Mouse (Mus musculus): ENCODE data around the gene Gm49353. TPM values are rescaled to one million over a fixed set of nuclear protein-coding genes. Genes with fewer than 3 reads are reported as not detected.

The Gm49353 gene
- polyA plus RNA-seq (2015; fragmentation: Nextera tagmentation; extraction: Ambion mirVana) = 0.31 TPM in 1 of 2 replicates, not detected in the other

GRCm38 (mm10) chr10:29198642-29199041 is at the start of gene Gm49353:
TSS of gene Gm49353 (plus strand) at chr10:29198954.

GRCm38 (mm10) chr10:29211453-29211852 is 12.7 kb downstream of the Gm49353 start, which contains the start of gene 9330159F19Rik:
TSS of gene 9330159F19Rik (plus strand) at chr10:29211606.

Other genes with a start within 250 kb of the Gm49353 start
- not detected in 2 replicates for gene 2310057J18Rik, start 212.7 kb upstream of the Gm49353 start, polyA plus RNA-seq (2015; fragmentation: Nextera tagmentation; extraction: Ambion mirVana)
- 0.35 and 0.72 TPM in 2 replicates for gene Soga3, start 55.1 kb upstream of the Gm49353 start, polyA plus RNA-seq (2015; fragmentation: Nextera tagmentation; extraction: Ambion mirVana)
- gene 9330159F19Rik, start 12.7 kb downstream of the Gm49353 start, polyA plus RNA-seq (2015; fragmentation: Nextera tagmentation; extraction: Ambion mirVana) = 1.3 and 1.5 TPM in 2 replicates
- gene Echdc1, start 114.2 kb downstream of the Gm49353 start, polyA plus RNA-seq (2015; fragmentation: Nextera tagmentation; extraction: Ambion mirVana) = 14.1 and 38.0 TPM in 2 replicates
- gene Rnf146, start 163.5 kb downstream of the Gm49353 start, polyA plus RNA-seq (2015; fragmentation: Nextera tagmentation; extraction: Ambion mirVana) = 29.6 and 31.7 TPM in 2 replicates

Measured in skeletal muscle tissue, postnatal 0 days (tissue).